Mouse (Mus musculus) 3134 (cell line): ENCODE measurements around the gene Cbx5.
A peak's percentile ranks its signal among the peaks of the same experiment; 100 is the strongest.

Experiments used
- DNase-seq: peaks from one replicate; pipeline ENCODE4 v3.0.0-alpha.2; 2011; ENCODE audit warnings: low spot score; ENCODE audit not compliant: insufficient read length; ENCODE audit errors: extremely low read depth

Cbx5 gene

GRCm38 (mm10) chr15:103216052-103216451 lies 23.6 kb downstream of the Cbx5 start:
- DNase-seq: no peak

- DNase-seq: peak; percentile 89
These were observed 24.4 kb downstream of the Cbx5 start for GRCm38 (mm10) chr15:103214971-103215907.

GRCm38 (mm10) chr15:103214149-103214548 lies 25.5 kb downstream of the Cbx5 start:
- DNase-seq: peak; percentile 48

GRCm38 (mm10) chr15:103205156-103205555 lies 34.5 kb downstream of the Cbx5 start:
- no peak for DNase-seq

GRCm38 (mm10) chr15:103202088-103202793 lies 37.4 kb downstream of the Cbx5 start:
- DNase-seq: no peak

GRCm38 (mm10) chr15:103197785-103198184 lies 41.8 kb downstream of the Cbx5 start:
- no peak for DNase-seq

GRCm38 (mm10) chr15:103196835-103197234 lies 42.8 kb downstream of the Cbx5 start:
- DNase-seq: no peak

- DNase-seq: no peak
These were observed 46.0 kb downstream of the Cbx5 start for GRCm38 (mm10) chr15:103193606-103194005.

- DNase-seq: no peak
These were observed 48.8 kb downstream of the Cbx5 start for GRCm38 (mm10) chr15:103190531-103191462.

- no peak for DNase-seq
These were observed 49.5 kb downstream of the Cbx5 start for GRCm38 (mm10) chr15:103190083-103190482.

- no peak for DNase-seq
These were observed 51.8 kb downstream of the Cbx5 start for GRCm38 (mm10) chr15:103187803-103188202.

- peak; percentile 24 for DNase-seq
These were observed 54.0 kb downstream of the Cbx5 start for GRCm38 (mm10) chr15:103185462-103186198.

- no peak for DNase-seq
These were observed 55.7 kb downstream of the Cbx5 start for GRCm38 (mm10) chr15:103183651-103184610.

GRCm38 (mm10) chr15:103183135-103183534 lies 56.5 kb downstream of the Cbx5 start:
- peak; percentile 61 for DNase-seq

GRCm38 (mm10) chr15:103182166-103182790 lies 57.3 kb downstream of the Cbx5 start:
- peak; percentile 80 for DNase-seq

- DNase-seq: no peak
These were observed 59.2 kb downstream of the Cbx5 start for GRCm38 (mm10) chr15:103180406-103180805.

- DNase-seq: no peak
These were observed 60.8 kb downstream of the Cbx5 start for GRCm38 (mm10) chr15:103178767-103179166.

- DNase-seq: no peak
These were observed 61.5 kb downstream of the Cbx5 start for GRCm38 (mm10) chr15:103178137-103178536.
